Mouse (Mus musculus) layer of hippocampus, postnatal 25 days (tissue): ENCODE measurements around the gene Cap1. TPM values are rescaled to one million over a fixed set of nuclear protein-coding genes. Genes with fewer than 3 reads are reported as not detected.
"Not testable (repeated sequence)": the region's sequence is repeated elsewhere in the genome, so short reads cannot be mapped to it uniquely, and the experiment has no call there.

Experiments used
- DNase-seq, 2 experiments: peaks; one replicate each; pipeline ENCODE4 v3.0.0; 2022; ENCODE audit warnings: mixed read lengths in 2 of 2, low spot score in 1 of 2; ENCODE audit errors: extremely low spot score in 1 of 2
- total RNA-seq, 2 experiments: library from RNA; stranded (reverse); gene quantifications; 2 replicates each; pipeline ENCODE4 v1.2.3; 2021

Cap1 gene
- total RNA-seq, 2 experiments from 2014 or later = 299 to 313 TPM

DNA sequence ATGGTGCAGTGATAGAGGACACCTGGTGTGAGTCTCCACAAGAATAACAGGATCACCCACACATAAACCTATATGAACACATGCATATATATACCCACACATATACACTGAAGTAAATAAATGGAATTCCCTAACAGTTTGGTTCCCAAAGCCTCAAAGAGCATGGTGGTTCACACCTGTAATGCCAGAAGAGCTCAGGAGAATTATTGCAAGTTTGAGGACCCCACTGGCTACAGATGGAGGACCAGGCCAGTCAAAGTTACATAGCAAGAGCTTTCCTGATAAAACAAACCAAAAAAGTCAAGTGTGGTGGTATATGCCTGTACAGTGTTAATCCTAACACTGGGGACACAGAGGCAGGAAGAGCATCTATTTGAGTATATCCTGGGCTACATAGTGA, 34.3 kb downstream of the Cap1 start:
- DNase-seq = no peak

- DNase-seq = no peak
These were observed 37.7 kb downstream of the Cap1 start for GRCm38 (mm10) chr4:122848150-122848621.

GRCm38 (mm10) chr4:122838416-122838815, 47.4 kb downstream of the Cap1 start:
- DNase-seq = no peak

DNA sequence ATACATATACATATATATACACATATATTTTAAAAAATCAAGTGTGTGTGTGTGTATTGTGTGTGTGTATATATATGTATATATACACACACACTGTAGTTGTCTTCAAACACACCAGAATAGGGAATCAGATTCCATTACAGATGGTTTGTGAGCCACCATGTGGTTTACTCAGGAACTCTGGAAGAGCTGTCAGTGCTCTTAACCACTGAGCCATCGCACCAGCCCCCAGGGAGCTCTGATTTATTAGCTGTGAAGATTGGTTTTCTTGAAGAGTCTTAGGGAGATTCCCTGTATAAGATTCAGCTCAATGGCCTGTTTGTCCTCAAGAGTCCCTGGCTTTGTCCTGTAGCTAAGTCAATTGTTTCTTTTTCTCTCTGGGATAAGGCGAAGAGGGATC, 47.9 kb downstream of the Cap1 start:
- no peak for DNase-seq

GRCm38 (mm10) chr4:122837180-122837730, 48.6 kb downstream of the Cap1 start:
- no peak for DNase-seq

GRCm38 (mm10) chr4:122836403-122836775, 49.5 kb downstream of the Cap1 start:
- DNase-seq = no peak

DNA sequence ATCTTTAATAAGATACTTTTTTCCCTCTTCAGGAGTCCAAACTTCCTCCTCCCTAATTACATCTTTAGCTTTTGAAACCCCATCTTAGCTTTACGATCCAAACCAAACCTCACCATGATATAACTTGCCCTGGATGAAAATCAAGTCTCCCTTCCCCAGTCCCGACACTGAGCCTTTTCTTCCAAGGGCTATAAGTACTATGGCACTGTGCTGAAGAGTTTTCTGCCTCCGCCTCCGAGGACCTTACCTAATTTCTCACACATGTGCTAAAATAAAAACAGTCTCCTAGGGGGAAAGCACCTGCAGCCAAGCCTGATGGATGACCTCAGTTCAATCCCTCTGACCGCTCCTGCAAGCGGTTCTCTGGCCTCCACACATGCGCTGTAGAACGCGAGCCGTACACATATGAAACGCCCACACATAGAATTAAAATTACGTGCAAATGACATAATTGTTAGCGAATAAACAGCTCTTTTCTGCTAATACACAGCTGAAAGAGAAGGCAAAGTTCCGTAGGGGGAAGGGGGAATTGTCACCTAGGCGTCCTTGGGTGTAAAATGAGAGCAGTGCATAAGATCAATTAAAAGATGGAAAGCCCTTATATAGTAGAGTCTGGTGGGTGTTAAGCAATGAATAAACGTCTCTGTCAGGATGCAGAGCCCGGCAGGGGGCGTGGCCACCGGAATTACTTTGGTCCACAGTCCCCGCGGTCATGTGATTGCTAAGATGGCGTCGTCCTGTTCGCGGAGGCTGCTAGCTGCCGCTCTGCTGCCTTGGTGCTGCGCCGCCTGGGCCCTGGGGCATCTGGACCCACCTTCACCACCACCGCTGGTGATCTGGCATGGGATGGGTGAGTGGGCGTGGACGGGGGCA, 50.1 kb downstream of the Cap1 start, which contains the start of gene Ppt1:
Gene Ppt1, plus strand, starts transcription at position 713 of the 873 bp plus-strand sequence.
- peak; percentile 85 to 90 for DNase-seq

- no peak for DNase-seq
These were observed 54.0 kb downstream of the Cap1 start for GRCm38 (mm10) chr4:122831888-122832287.

GRCm38 (mm10) chr4:122829339-122829738, 56.5 kb downstream of the Cap1 start:
- DNase-seq = no peak

- DNase-seq = no peak
These were observed 58.2 kb downstream of the Cap1 start for GRCm38 (mm10) chr4:122827651-122828050.

- not testable (repeated sequence) for DNase-seq
These were observed 64.9 kb downstream of the Cap1 start for GRCm38 (mm10) chr4:122820941-122821340.

GRCm38 (mm10) chr4:122816202-122816601, 69.7 kb downstream of the Cap1 start:
- DNase-seq = no peak

- DNase-seq = no peak
These were observed 74.0 kb downstream of the Cap1 start for GRCm38 (mm10) chr4:122811824-122812223.

GRCm38 (mm10) chr4:122811180-122811579, 74.7 kb downstream of the Cap1 start:
- DNase-seq = no peak

Other genes starting within 250 kb of the Cap1 start
- gene 9530002B09Rik, start 196.8 kb downstream of the Cap1 start, total RNA-seq = not detected
- 10 to 100 TPM; 80.2 to 83.5 TPM for gene Ppt1, start 49.8 kb downstream of the Cap1 start, total RNA-seq
- gene Mfsd2a, start 75.1 kb upstream of the Cap1 start, total RNA-seq = 10 to 100 TPM; 37.9 to 54.8 TPM
- 10 to 100 TPM; 33.9 to 37.8 TPM for gene Mycl, start 109.6 kb upstream of the Cap1 start, total RNA-seq
- gene Trit1, start 130.5 kb upstream of the Cap1 start, total RNA-seq = 10 to 100 TPM; 20.2 to 26.9 TPM
- under 1 TPM; 0.22 to 0.45 TPM for gene Bmp8b, start 219.1 kb upstream of the Cap1 start, total RNA-seq
- gene Oxct2b, start 230.2 kb upstream of the Cap1 start, total RNA-seq = not detected